Mouse (Mus musculus): ENCODE results near the gene Slc22a2.
"Not testable (repeated sequence)": the region's sequence is repeated elsewhere in the genome, so short reads cannot be mapped to it uniquely, and the experiment has no call there.

Slc22a2 gene

DNA sequence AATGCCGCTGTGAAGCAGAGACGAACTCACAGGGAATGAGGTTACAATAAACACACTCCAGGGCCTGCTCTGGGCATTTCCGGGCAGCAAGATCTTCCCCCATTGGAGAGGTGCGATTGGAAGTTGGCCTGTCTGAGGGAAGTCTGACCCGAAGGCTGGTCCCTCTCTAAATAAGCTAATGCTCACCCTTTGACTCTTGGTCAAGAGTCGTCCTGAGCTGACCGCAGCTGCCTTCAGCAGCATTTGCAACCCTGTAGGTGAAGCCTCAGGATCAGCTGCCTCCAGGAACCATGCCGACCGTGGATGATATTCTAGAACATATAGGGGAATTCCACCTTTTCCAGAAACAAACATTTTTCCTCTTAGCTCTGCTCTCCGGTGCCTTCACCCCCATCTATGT is at the start of gene Slc22a2:
Slc22a2 (plus strand) TSS at position 142 of the 400 bp plus-strand sequence.
- no peak for DNase-seq (ENCODE audit: low spot score)

DNA sequence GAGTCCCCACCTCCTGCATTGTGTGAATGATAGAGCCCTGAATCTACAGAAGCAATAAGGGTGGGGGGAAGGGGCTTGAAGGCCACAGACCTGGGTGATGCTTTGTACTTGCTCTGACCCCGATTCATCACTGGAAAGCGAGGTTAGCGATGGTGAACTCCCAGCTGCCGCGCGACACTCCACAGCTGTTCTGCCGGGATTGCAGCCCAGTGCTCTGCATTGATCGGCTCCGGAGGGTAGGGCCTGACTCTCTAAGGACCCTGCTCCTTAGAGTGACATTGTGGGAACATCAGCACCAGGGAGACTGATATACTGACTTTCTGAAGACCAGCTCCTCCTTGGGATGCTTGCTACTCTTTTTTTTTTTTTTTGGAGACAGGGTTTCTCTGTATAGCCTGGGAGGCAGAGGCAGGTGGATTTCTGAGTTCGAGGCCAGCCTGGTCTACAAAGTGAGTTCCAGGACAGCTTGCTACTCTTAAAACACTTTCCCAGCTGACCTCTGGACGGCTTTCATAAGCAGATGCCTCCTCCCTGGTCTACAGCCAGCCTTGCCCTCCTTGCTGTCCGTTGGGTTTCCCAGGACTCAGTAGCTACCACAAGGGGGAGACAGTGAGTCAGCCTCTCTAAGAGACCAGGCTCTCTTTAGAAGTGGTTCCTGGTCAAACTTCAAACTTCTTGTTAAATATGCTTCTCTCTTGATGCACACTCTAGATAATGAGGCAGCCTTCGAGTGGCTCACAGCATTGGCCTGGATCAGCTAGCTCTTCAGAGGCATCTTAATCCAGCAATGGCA is 49.4 kb upstream of the Slc22a2 start:
- peak; percentile 75 for DNase-seq (ENCODE audit: low spot score)

DNA sequence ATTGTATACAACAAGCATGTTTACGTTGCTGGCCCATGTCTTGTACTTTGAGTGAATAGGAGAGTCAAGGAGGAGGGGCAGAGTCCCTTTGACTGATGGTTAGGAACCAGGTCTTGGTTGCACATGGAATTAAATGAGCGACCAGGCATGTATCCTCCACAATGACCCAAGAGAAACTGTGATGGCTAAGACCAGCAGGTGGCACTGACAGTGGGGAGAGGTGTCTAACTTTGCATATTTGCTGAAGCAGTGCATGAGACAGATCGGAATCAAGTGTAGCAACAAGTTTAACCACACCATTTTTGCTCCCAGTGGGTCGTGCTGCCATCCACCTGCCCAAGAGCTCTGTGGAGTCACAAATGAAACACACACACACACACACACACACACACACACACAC is 21.7 kb upstream of the Slc22a2 start:
- no peak for DNase-seq (ENCODE audit: low spot score)

DNA sequence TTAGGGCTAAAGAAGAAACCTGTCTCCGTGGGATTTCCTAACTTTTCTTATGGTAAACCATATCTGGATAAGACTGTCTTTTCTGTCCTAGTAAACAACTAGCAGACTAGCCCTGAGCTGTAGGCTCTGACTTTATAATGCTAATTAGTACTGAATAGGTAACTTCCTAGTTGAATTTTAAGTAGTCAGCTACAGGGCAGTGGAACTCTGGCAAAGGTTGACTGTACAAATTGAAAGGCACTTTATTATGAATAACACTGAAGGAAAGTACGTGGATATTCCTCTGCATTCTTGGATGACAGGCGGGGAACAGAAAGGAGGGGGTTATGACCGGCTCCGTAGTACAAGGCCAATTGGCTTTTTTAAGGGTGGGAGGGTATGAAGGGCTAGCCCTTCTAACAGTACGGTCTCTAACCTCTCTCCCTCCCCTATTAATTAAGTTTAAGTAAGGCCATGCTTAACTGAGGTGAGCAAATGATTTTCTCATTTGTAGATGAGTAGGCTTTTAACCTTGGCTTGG is 19.4 kb upstream of the Slc22a2 start:
- DNase-seq (ENCODE audit: low spot score) = not testable (repeated sequence)

DNA sequence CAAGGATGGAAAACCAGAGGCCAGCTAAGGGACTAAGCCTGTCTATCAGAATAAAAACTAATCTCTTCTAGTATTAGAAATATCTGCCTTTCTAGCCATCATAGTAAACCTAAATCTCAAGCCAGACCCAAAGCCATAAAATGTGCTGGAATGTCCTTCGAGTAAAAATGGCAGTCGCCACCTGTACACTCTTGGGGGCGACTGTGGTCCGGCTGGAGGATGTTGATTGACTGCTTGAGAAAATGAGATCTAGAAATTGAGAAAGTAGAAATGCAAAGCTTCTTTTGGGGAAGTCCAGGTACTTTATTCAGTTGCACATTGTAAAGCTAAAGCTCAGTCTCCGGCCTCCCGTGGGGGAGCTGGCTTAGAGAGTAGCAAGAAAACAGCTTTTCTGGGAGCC is 18.5 kb upstream of the Slc22a2 start:
- DNase-seq (ENCODE audit: low spot score) = no peak

DNA sequence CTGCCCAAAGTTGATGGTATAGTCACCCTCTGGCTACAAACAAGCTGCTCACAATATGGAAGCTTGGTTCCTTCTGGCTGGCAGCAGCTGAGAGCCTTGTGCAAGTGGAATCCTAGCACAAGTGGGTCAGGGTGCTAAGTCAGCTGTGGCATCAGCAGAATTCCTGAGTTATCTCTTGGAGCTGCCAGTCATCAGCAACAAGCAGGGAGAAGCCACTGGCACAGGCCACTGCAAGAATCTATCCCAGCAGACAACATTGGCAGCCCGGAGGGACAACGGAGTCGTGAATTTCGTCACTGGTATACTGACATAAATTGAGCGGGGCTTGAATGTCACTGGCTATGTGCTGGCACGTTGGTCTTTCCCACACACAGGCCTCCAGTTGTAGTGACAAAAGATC is 12.6 kb upstream of the Slc22a2 start:
- DNase-seq (ENCODE audit: low spot score) = no peak

DNA sequence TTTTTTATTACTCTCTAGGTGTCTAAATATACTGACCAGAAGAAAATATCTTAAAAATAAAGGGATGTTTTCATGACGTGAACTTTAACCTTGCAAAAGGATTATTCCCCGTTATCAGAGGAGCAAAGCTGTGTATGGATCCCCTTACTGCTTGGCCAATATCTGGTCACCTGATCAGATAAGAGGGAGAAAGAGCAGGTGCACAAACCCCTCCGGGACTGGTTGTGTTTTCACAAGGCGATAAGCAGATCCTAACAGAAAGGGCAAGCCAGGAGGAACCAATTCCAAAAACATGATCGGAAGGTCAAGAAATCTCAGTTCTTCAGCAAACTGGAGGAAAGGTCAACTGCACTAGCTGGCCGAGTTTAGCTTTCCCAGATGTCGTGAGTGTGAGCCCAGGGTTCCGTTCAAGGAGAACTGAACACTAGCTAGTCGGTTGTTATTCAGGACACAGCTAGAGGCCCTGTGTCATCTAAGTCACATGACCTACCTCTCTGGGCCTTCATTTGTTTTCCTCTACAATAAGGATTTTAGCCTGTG is 11.9 kb upstream of the Slc22a2 start:
- no peak for DNase-seq (ENCODE audit: low spot score)

DNA sequence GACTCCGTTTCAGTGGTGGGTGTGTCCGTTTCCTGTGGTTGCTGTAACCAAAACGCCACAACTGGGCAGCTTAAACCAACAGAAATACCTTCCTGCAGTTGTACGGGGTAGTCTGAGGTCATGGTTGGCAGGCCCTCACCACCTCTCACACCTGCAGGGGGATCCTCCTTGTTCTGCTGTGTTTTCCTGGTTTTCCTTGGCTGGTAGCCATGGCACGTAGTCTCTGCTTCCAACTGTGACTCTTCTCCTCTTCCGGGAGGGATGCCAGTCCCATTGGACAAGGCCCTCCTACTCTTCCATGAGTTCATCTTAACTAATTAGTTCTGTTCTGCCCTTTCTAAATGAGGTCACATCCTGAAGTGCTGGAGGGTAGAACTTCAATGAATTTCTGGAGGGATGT is 8.5 kb upstream of the Slc22a2 start:
- no peak for DNase-seq (ENCODE audit: low spot score)

DNA sequence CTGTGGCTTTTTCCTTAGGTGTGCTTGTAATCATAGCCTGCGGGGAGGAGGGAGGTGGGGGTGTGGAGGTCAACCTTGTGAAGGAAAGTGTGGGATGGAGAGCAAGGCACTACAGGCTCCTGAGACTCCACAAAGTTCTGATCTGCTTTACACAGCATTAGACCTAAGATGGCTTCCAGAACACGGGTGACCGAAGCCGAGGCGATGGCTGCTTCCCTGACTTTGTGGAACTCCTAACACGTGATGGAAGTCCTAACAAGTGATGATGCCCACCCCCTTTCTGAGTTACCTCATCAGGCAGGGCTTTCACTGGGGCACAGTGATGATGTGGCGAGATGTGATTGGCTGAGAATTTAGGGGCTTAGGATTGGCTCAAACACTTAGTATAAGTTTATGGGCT is 6.8 kb upstream of the Slc22a2 start:
- no peak for DNase-seq (ENCODE audit: low spot score)

DNA sequence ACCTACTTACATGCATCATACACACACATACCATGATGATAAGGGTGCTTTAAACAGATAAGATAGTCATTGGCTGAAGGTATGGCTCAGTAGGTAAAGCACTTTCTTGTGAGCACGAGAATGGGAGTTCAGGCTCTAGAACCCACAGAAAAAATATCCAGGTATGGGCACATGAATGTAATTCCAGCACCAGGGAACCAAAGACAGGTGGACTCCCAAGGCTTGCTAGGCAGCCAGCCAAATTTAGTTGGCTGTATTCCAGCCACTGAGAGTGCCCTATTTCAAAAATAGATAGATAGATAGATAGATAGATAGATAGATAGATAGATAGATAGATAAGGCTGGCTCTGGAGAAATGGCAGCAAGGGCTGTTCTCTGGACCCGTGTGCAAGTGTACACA is 1.4 kb downstream of the Slc22a2 start:
- no peak for DNase-seq (ENCODE audit: low spot score)

DNA sequence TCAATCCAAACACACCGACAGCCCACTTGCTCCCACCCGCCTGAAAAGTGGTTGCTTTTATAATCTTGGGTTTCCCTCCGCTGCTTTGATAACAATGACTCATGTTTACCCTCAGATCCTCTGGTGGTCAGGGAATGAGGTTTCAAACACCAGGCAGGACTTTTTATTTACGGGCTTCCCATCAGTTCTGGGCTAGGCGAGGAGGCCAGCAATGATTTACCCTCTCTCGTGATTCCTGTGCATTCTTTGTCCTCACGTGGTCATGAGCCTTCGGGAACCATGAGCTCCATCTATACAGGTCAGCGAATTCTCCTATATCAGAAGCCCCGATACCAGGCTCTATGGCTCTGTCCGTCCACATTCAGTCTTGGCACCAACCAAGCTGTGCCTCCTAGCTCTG is 3.0 kb downstream of the Slc22a2 start:
- DNase-seq (ENCODE audit: low spot score) = no peak

DNA sequence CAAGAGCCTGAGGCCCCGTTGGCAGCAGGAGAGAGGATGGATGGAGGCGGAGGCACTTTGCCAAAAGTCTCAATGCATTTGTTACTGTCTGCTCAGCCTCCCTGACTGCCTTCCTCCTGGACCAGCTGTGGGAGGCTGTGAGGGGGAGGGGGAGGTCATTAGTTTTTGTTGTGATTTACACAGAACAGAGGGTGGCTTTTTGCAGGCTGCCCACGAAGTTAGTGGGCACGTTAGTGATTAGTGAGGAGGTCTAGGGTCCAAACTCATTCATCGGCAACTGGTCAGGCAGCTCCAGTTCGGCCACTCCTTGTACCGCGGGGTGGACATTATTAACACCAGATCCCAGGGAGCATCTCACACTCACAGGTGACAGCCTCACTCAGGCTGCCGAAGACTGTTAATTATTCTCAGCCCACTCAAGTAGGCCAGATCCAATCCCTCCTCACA is 4.9 kb downstream of the Slc22a2 start:
- DNase-seq (ENCODE audit: low spot score) = no peak

DNA sequence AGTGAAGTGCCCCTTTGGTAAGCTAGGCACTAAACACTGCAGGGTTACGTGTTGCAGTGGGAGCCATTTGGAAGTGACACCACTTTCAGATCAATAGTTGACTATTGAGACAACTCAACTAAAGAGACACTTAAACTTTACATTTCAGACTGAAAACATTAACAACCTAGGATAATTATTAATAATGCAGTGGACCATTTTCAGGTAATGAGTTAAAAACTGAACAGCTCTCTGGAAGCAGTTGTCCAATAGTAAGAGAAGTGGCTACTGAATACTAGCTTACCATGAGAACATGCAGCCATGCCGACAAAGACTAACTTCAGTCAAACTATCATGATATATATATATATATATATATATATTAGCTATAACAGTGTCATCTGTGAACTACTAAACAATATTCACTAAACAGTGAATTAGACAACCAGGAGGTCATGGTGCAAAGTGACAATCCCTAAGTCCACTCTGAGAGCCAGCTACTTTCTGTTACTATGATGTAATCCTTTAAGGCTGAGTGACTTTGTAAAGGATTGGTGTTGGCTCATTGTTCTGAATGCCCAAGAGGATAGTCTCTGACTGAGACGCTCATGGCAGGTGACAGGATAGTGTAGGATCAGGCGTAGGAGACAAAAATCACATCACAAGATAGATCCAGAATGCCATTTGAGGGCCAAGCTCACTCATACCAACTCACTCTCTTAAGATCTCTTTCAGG is 7.1 kb downstream of the Slc22a2 start:
- no peak for DNase-seq (ENCODE audit: low spot score)

DNA sequence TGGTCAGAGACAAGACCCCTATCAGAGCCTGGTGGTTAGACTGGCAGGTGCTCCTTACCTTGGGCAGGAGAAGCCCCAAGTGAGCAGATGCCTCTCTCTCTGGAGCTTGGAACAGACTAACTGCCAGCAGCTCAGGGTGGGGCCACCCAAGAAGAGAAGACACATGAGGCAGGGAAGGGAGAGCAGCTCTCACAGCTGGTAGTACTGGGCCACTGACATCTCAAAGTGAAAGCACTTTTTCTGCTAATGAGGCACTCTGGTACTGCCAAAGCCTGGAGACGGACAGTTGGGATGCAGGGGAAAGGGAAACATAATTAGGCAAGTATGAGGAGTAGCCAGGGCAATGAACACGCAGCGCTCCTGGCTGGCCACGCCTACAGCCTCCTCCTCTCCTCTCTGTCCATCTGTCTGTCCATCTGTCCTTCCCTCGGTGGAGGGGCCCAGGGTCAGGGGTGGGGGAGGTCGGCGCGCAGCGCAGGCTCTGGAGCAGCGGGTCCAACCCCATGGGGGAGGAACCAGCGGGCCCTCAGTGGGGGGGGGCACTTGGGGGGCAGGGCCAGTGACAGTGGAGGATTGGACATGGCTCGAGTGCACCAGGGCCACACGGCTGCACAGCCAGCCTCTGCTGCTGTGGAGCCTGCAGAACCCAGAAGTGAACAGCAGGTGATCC is 12.0 kb downstream of the Slc22a2 start:
- no peak for DNase-seq (ENCODE audit: low spot score)

DNA sequence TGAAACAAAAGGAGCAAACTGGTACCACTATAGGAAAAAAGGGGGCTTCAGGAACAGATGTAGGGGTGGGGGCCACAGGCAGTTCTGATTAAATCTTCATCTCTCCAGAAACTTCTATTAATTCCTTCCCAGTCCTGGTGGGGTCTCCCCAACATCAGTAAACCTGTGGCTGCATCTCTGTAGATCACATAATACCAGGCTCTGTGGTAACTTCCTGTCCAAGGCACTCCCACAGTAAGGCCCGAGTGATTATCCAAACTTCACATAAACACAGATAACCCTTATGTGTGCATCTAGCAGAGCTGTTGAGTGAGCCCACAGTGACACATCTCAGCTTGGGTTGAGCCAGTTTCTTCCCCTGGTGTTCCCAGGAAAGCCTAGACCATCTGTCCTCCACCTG is 22.7 kb downstream of the Slc22a2 start:
- no peak for DNase-seq (ENCODE audit: low spot score)

DNA sequence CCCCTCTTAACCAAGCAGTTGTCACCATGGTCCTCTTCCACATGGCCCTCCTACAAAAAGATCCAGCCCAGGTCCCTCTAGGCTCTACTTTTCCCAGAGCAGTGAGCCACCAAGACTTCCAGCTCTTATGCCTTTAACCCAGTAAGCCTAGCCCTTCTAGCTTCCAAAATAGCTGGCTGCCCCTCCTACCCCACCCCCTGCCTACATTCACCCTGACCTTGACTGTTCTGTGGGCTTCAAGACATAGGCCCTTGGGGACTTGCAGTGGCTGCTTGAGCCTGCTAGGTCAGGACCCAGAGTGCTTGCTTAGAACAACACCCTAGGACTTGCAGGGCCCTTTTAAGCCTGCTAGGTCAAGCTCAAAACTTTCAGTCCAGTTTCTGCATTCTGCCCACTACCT is 23.3 kb downstream of the Slc22a2 start:
- DNase-seq (ENCODE audit: low spot score) = no peak

DNA sequence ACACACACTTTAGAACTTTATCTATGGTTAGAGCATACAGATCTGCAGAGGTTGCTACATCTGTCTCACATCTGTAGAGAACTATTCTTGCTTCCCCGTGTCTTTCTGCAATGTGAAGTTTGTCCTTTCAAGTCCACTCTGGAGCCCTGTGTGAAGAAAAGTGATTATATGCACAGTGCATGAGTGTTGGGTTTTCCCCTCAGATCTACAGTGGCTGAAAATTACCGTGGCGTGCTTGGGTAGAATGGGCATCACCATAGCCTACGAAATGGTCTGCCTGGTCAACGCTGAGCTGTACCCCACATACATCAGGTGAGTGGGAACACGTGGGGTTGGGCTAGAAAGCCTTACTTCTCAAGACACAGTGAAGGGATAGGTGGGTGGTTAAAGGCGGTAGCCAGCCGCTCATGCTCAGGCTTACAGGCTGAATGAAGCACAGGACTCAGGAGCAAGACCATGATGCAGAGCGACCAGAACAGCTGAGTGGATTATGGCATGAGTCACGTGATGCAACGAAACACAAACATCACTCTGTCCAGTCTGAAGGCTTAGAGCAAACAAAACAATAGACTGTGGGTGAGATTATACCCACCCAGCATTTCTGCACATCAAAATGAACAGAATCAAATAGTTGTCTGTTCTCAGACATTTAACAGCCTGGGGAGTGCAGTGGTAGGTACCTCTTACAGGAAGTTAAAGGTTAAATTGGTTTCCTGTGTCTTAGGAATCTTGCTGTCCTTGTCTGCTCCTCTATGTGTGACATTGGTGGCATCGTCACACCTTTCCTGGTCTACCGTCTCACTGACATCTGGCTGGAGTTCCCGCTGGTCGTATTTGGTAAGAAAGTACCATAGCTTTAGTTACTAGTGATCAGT is 30.8 kb downstream of the Slc22a2 start:
- no peak for DNase-seq (ENCODE audit: low spot score)

DNA sequence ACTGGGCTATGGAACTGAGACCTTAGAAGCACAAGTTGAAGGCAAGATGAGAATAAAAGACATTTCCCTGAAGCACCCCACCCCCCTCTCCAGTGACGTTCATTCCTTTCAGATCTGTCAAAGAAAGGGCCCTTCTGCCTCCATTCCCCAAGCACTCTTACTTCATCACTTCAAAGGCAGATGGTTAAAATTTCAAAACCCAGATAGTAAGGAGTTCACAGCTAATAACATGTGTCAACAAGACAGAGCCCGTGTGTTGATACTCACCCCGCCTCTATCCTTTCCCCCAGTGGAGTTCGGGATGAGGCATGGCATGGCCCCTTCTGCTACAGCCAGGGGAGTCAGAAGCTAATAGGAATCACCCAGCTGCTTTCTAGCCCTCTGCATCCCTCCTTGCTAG is 31.5 kb downstream of the Slc22a2 start:
- DNase-seq (ENCODE audit: low spot score) = no peak

DNA sequence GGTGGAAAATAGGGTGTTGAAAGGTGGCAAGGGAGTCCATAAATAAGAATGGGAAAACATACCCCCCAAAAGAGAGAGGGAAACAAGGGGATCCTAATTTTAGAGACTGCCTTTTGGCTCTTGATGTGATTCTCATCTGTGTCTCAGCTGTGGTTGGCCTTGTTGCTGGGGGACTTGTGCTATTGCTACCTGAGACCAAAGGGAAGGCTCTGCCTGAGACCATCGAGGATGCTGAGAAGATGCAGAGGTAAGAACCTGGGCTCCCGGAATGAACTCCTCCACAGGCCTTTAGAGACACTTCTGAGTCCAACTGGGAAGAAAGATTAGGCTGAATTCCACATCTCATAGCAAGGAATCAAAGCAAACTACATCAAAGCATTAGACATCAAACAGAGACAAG is 35.7 kb downstream of the Slc22a2 start:
- no peak for DNase-seq (ENCODE audit: low spot score)

DNA sequence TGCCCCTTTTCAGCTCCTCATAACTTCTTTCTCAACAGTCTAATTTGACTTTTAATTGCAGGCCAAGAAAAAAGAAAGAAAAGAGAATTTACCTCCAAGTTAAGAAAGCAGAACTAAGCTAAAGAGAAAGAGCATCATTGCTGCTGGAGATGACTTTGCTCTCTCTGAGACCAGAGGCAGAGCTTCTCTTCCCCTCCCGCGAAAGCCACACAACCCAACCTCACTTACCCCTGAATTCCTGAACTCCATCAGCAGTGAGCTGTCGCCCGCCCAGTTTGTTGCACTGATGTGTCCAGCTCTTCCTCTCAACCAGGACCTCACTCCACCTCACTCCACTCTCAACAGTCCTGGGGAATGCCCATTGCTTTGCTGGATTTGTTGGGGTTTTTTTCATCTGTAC is 44.1 kb downstream of the Slc22a2 start:
- no peak for DNase-seq (ENCODE audit: low spot score)

DNA sequence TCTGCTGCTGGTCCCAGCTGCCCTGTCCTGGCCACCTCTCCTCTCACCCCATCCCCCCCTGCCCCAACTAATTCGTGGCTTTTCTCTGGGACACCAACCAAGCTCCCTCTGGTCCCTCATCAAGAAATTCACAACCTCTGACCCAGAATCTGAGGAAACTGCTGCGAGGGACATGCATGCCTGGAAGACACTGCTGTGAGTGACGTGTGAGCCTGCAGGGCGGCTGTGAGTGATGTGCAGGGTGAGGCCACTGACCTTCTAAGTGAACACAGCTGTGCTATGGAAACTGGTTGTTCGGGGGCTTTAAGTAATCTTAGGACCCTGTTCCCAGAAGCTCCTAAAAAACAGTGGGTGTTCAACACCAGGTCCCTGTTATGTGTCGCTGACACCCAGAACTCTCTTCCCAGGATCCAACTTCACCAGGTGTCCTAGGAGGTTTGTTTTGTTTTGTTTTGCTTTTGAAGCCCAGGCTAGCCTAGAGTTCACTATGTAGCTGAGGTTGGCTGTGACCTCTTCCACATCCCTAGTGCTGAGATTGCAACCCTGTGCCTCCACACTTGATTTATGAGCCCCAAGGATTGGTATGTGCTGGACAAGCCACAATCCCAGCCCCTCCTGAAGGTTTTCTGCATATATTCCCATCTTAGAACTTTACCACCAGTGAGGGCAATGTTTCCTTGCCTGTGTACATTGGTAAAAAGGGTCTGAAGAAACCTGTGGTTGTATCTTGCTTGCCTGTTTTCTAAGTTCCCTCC is 47.2 kb downstream of the Slc22a2 start:
- no peak for DNase-seq (ENCODE audit: low spot score)
